Mouse (Mus musculus) heart, postnatal 0 days (tissue): ENCODE measurements around the gene Zfyve27.

Experiments
- CTCF ChIP-seq: IDR thresholded peaks from 2 replicates; pipeline ENCODE4 v1.5.1; 2016; ENCODE audit warnings: antibody characterized with exemption, control low read depth, low read depth
- EP300 ChIP-seq: IDR thresholded peaks from 2 replicates; pipeline ENCODE4 v1.6.1; 2016; ENCODE audit warnings: antibody characterized with exemption, low read depth

GRCm38 (mm10) chr19:42164188-42164587, 437 bp downstream of the Zfyve27 start:
- TF ChIP-seq CTCF: no peak
- TF ChIP-seq EP300: no peak
